Mouse (Mus musculus) heart, embryonic 15.5 days (tissue): Measurements from ENCODE around the gene Mmp24. TPM values are rescaled to one million over a fixed set of nuclear protein-coding genes. Genes with fewer than 3 reads are reported as not detected.

ENCODE experiments used
- ATAC-seq: fragments of 200-750 bp; cut with Nextera tagmentation; replicated peaks from 2 replicates; pipeline ENCODE4 v1.8.0; 2017; ENCODE audit warnings: low read depth, moderate TSS enrichment; ENCODE audit not compliant: insufficient number of reproducible peaks, insufficient read depth, low FRiP score
- H3K27ac ChIP-seq: fragments of 300-500 bp; sonication (generic); 2 replicates; pipeline ENCODE4 v1.5.1; 2015; ENCODE audit warnings: mild to moderate bottlenecking, inconsistent platforms
- H3K27me3 ChIP-seq: fragments of 300-500 bp; sonication (generic); 2 replicates; pipeline ENCODE4 v1.6.1; 2015; ENCODE audit warnings: inconsistent platforms
- H3K36me3 ChIP-seq: fragments of 300-500 bp; sonication (generic); 2 replicates; pipeline ENCODE4 v1.6.1; 2015; ENCODE audit warnings: mild to moderate bottlenecking, inconsistent platforms
- H3K4me1 ChIP-seq: fragments of 300-500 bp; sonication (generic); replicated peaks from 2 replicates; pipeline ENCODE4 v1.6.1; 2015; ENCODE audit warnings: inconsistent platforms
- H3K4me2 ChIP-seq: fragments of 300-500 bp; sonication (generic); 2 replicates; pipeline ENCODE4 v1.6.1; 2015; ENCODE audit warnings: inconsistent platforms, mild to moderate bottlenecking, moderate library complexity
- H3K4me3 ChIP-seq: fragments of 300-500 bp; sonication (generic); 2 replicates; pipeline ENCODE4 v1.5.1; 2015; ENCODE audit warnings: mild to moderate bottlenecking, inconsistent platforms
- H3K9ac ChIP-seq: fragments of 300-500 bp; sonication (generic); 2 replicates; pipeline ENCODE4 v1.6.1; 2015; ENCODE audit warnings: mild to moderate bottlenecking, inconsistent platforms
- H3K9me3 ChIP-seq: fragments of 300-500 bp; sonication (generic); replicated peaks from 2 replicates; pipeline ENCODE4 v1.6.1; 2016; ENCODE audit warnings: inconsistent platforms
- WGBS: fragments of 180-500 bp; shearing (Covaris S2); methylation state at CpG from one replicate; pipeline ENCODE4 v1.1.7; 2015; ENCODE audit warnings: mixed read lengths; 5-methylcytosine and 5-hydroxymethylcytosine counted together
- polyA plus RNA-seq: library from polyadenylated mRNA; unstranded; fragments of >200 nt; fragmentation: Nextera tagmentation; extraction: Ambion mirVana; gene quantifications from 2 replicates; pipeline ENCODE4 v1.2.1, GENCODE M21; 2015

Gene Mmp24
- polyA plus RNA-seq, 1 experiment from 2014 or later, result 0.05 TPM

GRCm38 (mm10) chr2:155802761-155803160, 27.6 kb downstream of the Mmp24 start:
- WGBS, result 50% methylated on average over 3 of the region's 3 CpGs
- H3K9me3 ChIP-seq, result no peaks in the 10 kb centered on the region
- H3K4me2 ChIP-seq, result no peak overlapping the region
- peaks cover 2% of the 10 kb centered on the region; the same call in 1 of the 2 replicates for H3K27me3 ChIP-seq
- no peaks in the 10 kb centered on the region for H3K36me3 ChIP-seq
- H3K9ac ChIP-seq, result no peak overlapping the region
- no peak overlapping the region for H3K4me3 ChIP-seq
- peaks cover 5% of the 10 kb centered on the region for H3K4me1 ChIP-seq
- no peak for ATAC-seq
- H3K27ac ChIP-seq, result no peak overlapping the region

DNA sequence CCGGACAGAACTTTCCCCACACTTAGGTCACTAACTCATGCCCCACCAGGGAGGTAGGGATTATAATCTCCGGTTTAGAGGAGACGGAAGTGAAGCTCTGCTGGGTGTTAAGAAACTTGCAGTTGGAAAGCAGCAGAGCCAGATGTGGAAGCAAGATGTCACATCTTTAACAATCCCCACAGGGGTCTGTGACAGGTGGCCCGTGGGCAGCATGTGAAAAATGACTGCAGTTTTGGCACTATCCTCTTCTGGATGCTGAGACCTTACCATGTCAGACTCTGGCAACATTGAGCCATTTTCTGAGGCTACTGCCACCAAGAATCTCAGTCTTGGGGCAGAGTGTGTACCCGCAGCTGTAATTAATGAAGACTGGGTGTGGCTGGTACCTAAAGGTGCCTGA, 28.9 kb downstream of the Mmp24 start:
- Histone ChIP-seq H3K27me3 (peaks cover 2% of the 10 kb centered on the region; the same call in 1 of the 2 replicates), H3K4me3 (no peak overlapping the region), H3K9me3 (no peaks in the 10 kb centered on the region), H3K4me1 (peaks cover 5% of the 10 kb centered on the region), H3K27ac (no peak overlapping the region), H3K36me3 (no peaks in the 10 kb centered on the region), H3K4me2 (no peak overlapping the region), H3K9ac (no peak overlapping the region)
- 63% methylated on average over 5 of the region's 5 CpGs for WGBS
- ATAC-seq, result no peak

- ATAC-seq, result no peak
- peaks cover 5% of the 10 kb centered on the region for H3K4me1 ChIP-seq
- no peak overlapping the region for H3K4me2 ChIP-seq
- H3K4me3 ChIP-seq, result no peak overlapping the region
- WGBS, result 30% methylated on average over 6 of the region's 6 CpGs
- H3K36me3 ChIP-seq, result no peaks in the 10 kb centered on the region
- H3K27ac ChIP-seq, result no peak overlapping the region
- H3K9me3 ChIP-seq, result no peaks in the 10 kb centered on the region
- 0 out of 2 replicates have a peak overlapping the region, but pooled peaks have one; percentile 4 for H3K9ac ChIP-seq
- H3K27me3 ChIP-seq, result peaks cover 2% of the 10 kb centered on the region; the same call in 1 of the 2 replicates
These were observed 30.2 kb downstream of the Mmp24 start for GRCm38 (mm10) chr2:155805231-155805924.

GRCm38 (mm10) chr2:155805925-155806255, 30.7 kb downstream of the Mmp24 start:
- no peak overlapping the region for H3K4me2 ChIP-seq
- 70% methylated on average over 6 of the region's 6 CpGs for WGBS
- H3K9ac ChIP-seq, result no peak overlapping the region
- peaks cover 2% of the 10 kb centered on the region; the same call in 1 of the 2 replicates for H3K27me3 ChIP-seq
- H3K36me3 ChIP-seq, result no peaks in the 10 kb centered on the region
- H3K4me3 ChIP-seq, result no peak overlapping the region
- peaks cover 5% of the 10 kb centered on the region for H3K4me1 ChIP-seq
- ATAC-seq, result no peak
- no peak overlapping the region for H3K27ac ChIP-seq
- H3K9me3 ChIP-seq, result no peaks in the 10 kb centered on the region

- H3K27me3 ChIP-seq, result peaks cover 2% of the 10 kb centered on the region; the same call in 1 of the 2 replicates
- H3K27ac ChIP-seq, result no peak overlapping the region
- no peaks in the 10 kb centered on the region for H3K9me3 ChIP-seq
- no peak overlapping the region for H3K4me3 ChIP-seq
- H3K4me2 ChIP-seq, result no peak overlapping the region
- H3K4me1 ChIP-seq, result peaks cover 5% of the 10 kb centered on the region
- 63% methylated on average over 5 of the region's 5 CpGs for WGBS
- no peaks in the 10 kb centered on the region for H3K36me3 ChIP-seq
- no peak for ATAC-seq
- no peak overlapping the region for H3K9ac ChIP-seq
These were observed 31.4 kb downstream of the Mmp24 start for GRCm38 (mm10) chr2:155806548-155806947.

DNA sequence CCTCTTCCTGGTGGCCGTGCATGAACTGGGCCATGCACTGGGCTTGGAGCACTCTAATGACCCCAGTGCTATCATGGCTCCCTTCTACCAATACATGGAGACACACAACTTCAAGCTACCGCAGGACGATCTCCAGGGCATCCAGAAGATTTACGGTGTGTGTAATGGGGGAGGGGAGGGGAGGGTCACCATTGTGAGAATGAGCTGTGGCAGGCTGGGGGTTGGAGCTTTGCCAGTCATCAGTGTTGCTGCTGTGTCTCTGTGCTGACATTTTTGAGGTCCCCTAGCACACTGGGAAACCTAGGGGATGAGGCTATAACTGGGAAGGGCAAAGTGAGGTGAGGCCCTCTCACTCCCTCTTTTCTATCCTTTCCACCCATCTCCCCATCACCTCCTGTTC, 32.3 kb downstream of the Mmp24 start:
- H3K36me3 ChIP-seq, result no peaks in the 10 kb centered on the region
- no peaks in the 10 kb centered on the region for H3K9me3 ChIP-seq
- 84% methylated on average over 4 of the region's 4 CpGs for WGBS
- H3K9ac ChIP-seq, result no peak overlapping the region
- ATAC-seq, result no peak
- H3K4me1 ChIP-seq, result peaks cover 5% of the 10 kb centered on the region
- H3K4me3 ChIP-seq, result no peak overlapping the region
- no peak overlapping the region for H3K27ac ChIP-seq
- H3K27me3 ChIP-seq, result peaks cover 2% of the 10 kb centered on the region; the same call in 1 of the 2 replicates
- H3K4me2 ChIP-seq, result no peak overlapping the region

- Histone ChIP-seq H3K9ac (no peak overlapping the region), H3K27ac (no peak overlapping the region), H3K4me3 (no peak overlapping the region), H3K4me2 (no peak overlapping the region), H3K27me3 (peaks cover 2% of the 10 kb centered on the region; the same call in 1 of the 2 replicates), H3K9me3 (no peaks in the 10 kb centered on the region), H3K36me3 (no peaks in the 10 kb centered on the region), H3K4me1 (peaks cover 5% of the 10 kb centered on the region)
- no peak for ATAC-seq
- 63% methylated on average over 4 of the region's 4 CpGs for WGBS
These were observed 34.5 kb downstream of the Mmp24 start for GRCm38 (mm10) chr2:155809620-155810019.

DNA sequence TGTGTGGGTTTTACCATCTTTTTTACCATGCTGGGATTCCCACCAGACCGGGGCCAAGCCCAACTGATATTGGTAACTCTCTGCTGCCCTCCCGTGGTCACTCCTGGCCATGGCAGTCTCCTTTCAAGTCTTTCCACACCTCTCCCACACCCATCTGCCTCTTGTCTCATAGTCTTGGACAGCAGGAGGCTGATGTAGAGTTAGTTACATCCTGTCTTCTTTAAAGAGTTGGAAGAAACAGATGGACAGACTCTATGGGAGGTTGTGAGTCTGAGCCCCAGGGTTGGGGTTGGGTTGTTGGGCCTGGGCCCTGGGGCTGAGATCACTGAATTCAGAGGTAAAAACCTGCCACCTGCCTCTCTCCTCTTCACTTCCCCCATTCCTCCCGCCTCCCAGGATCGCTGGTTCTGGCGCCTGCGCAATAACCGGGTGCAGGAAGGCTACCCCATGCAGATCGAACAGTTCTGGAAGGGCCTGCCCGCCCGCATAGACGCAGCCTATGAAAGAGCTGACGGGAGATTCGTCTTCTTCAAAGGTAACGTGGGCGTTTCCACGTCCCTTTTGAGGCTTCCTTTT, 36.8 kb downstream of the Mmp24 start:
- Histone ChIP-seq H3K36me3 (no peaks in the 10 kb centered on the region), H3K4me1 (no peaks in the 10 kb centered on the region), H3K9ac (no peak overlapping the region), H3K9me3 (no peaks in the 10 kb centered on the region), H3K27ac (no peak overlapping the region), H3K4me2 (no peak overlapping the region), H3K27me3 (peaks cover 2% of the 10 kb centered on the region; the same call in 1 of the 2 replicates), H3K4me3 (no peak overlapping the region)
- WGBS, result 40% methylated on average over 16 of the region's 16 CpGs
- no peak for ATAC-seq

GRCm38 (mm10) chr2:155812637-155813036, 37.5 kb downstream of the Mmp24 start:
- Histone ChIP-seq H3K4me2 (no peak overlapping the region), H3K27me3 (no peaks in the 10 kb centered on the region), H3K36me3 (no peaks in the 10 kb centered on the region), H3K4me3 (no peak overlapping the region), H3K27ac (no peak overlapping the region), H3K4me1 (no peaks in the 10 kb centered on the region), H3K9me3 (no peaks in the 10 kb centered on the region), H3K9ac (no peak overlapping the region)
- WGBS, result 69% methylated on average over 4 of the region's 4 CpGs
- no peak for ATAC-seq

DNA sequence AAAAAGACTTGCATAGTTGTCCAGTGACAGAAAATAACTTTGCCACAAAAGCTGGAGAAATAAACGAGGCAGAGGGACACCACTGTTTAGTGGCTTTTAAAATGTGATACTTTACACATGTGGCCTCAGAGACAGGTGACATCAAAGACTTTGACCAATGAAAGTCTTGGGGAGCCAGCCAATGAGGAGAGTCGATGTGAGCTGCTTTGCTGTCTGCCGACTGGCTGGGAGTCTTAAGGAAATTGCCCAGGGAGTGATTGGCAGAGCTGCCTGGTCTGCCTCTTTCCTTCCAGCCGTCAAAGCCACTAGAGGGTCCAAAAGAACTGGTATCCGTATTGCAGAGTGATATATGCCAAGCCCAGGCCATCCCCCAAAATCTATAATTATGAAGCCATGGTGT, 39.7 kb downstream of the Mmp24 start:
- H3K4me3 ChIP-seq, result no peak overlapping the region
- H3K27me3 ChIP-seq, result no peaks in the 10 kb centered on the region
- no peak overlapping the region for H3K27ac ChIP-seq
- H3K9me3 ChIP-seq, result no peaks in the 10 kb centered on the region
- WGBS, result 25% methylated on average over 5 of the region's 5 CpGs
- no peaks in the 10 kb centered on the region for H3K36me3 ChIP-seq
- ATAC-seq, result no peak
- no peak overlapping the region for H3K9ac ChIP-seq
- peaks cover 14% of the 10 kb centered on the region for H3K4me1 ChIP-seq
- no peak overlapping the region for H3K4me2 ChIP-seq

GRCm38 (mm10) chr2:155816179-155816578, 41.0 kb downstream of the Mmp24 start:
- Histone ChIP-seq H3K36me3 (peaks cover 8% of the 10 kb centered on the region; the same call in 1 of the 2 replicates), H3K27me3 (no peaks in the 10 kb centered on the region), H3K9me3 (no peaks in the 10 kb centered on the region), H3K4me3 (no peak overlapping the region), H3K27ac (no peak overlapping the region), H3K4me1 (peaks cover 14% of the 10 kb centered on the region), H3K9ac (no peak overlapping the region), H3K4me2 (no peak overlapping the region)
- no peak for ATAC-seq
- WGBS, result 94% methylated on average over 1 of the region's 1 CpGs
